Mouse (Mus musculus): ENCODE results near the gene Apol9b. TPM values are rescaled to one million over a fixed set of nuclear protein-coding genes. Genes with fewer than 3 reads are reported as not detected.
A peak's percentile ranks its signal among the peaks of the same experiment; 100 is the strongest.

Gene Apol9b
- polyA plus RNA-seq, 1 experiment from 2014 or later = 2.3 TPM

DNA sequence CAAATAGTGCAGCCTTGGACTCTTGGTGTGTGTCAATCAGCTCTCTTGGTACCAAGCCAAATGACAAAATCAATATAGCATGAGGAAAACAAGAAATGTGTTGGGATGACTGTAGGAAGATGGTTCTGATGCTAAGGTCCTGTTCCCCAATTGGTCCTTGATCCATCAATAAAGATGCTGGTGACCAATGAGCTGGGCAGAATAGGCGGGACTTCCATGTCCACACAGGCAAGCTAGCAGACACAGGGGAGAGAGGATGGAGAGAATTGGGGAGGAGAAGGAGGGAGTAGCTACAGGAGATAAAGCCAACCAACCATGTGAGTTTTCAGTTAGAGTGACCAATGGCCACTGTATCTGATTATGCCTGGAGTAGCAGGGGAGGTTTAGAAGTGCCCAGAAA, 17.5 kb downstream of the Apol9b start:
- no peak for DNase-seq (ENCODE audit: low spot score)

DNA sequence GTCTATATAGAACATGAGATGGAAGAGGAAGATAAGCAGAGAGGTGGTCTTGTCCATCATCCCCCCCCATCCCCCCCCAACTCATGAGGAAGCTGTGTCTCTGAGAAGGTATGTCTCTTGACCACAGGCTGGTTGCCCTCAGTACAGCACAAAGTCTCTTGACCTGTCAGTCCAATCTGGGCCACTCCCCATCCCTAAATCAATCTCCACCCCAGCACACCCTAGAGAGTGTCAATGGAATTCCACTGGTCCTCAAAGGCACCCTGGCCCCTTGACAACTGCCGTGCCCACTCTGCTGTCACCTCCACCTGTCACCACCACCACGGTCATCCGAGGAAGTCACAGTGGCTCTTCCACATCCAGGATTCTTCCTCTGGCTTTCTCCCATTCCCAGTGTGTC, 19.6 kb downstream of the Apol9b start:
- DNase-seq (ENCODE audit: low spot score) = no peak

DNA sequence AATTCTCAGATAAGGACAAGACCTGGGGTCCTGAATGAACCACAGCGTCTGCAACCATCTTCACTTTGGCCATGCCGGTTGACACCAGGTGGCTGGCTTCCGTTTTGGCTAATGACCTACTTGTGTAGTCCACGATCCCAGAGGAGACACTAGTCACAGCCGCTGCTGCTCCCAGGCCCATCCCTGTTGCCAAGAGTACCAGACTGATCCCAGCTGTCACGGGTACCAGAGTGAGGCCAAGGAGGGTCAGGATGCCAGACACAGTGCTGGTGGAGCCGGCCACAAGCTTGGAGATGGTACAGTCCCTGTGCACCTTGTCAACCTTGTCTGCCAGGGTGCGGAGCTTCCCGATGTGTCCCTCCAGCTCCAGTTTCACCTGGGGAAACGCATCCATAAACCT, 20.9 kb downstream of the Apol9b start:
- DNase-seq (ENCODE audit: low spot score) = no peak

DNA sequence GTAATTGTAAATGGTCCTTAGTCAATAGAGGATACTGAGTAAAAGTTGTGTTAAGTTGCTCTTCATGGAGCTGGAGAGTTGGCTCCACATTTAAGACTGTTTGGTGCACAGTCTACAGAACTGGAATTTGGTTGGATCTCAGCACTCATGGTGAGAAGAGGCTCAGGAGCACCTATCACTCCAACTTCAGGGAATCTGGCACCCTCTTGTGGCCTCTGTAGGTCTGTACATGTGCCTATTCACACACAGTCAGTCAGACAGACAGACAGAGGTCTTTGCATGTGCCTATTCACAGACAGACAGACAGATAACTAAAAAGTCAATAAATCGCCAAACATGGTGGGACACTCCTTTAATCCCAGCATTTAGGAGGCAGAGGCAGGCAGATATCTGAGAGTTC, 21.6 kb downstream of the Apol9b start:
- DNase-seq (ENCODE audit: low spot score) = peak; percentile 59

DNA sequence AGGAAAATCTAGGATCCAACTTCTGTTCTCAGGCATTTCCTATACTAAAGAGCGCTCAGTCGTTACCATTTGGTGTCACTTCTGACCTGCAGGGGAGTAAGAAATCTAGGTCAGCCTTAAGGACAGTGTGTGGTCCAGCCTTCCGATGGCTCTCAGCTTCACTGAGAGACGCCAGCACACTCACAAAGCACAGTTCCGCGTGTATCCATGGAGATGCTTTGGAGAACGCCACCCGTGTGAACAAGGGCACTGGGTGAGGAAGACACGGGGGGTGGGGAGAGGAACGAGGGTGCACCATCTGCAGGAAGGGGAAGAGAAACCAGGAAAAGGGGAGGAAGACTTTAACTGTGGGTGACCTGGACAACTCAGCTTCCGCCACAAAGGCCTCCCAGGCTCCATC, 23.6 kb downstream of the Apol9b start:
- DNase-seq (ENCODE audit: low spot score) = no peak

DNA sequence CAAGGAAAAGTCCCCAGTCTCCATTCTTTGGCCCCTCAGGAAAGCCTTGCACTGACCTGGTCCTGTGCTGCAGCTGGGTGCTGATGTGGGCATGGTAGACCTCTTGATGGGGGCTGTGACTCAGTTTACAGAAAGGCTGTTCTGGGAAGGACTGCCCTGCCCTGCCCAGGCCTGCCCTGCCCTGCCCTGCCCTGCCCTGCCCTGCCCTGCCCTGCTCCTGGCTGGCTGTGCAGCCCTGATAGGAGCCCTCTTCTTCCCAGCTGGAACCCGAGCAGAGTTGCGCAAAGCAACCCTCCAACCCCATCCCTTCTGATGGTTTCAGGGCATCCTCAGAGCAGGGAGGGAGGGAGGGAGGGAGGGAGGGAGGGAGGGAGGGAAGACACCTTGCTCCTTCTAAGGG, 26.3 kb downstream of the Apol9b start:
- no peak for DNase-seq (ENCODE audit: low spot score)

DNA sequence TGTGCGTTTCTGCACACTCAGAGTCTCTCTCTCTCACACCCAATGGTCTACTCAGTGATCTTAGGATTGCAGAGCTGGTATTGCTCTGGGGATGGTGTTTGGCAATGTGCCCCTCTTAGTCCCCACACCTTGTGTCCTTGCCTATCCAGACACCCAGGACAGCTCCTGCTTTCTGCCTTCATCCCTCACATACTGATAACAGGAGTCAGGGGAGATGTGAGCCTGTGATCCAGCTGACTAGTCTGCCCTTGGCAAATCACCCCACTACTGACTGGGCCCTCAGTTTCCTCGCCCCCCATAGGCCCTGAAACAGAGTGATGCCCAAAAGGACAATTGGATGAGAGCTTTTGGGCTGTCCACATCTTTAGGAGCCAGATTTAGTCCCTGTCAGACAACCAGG, 27.2 kb downstream of the Apol9b start:
- no peak for DNase-seq (ENCODE audit: low spot score)

DNA sequence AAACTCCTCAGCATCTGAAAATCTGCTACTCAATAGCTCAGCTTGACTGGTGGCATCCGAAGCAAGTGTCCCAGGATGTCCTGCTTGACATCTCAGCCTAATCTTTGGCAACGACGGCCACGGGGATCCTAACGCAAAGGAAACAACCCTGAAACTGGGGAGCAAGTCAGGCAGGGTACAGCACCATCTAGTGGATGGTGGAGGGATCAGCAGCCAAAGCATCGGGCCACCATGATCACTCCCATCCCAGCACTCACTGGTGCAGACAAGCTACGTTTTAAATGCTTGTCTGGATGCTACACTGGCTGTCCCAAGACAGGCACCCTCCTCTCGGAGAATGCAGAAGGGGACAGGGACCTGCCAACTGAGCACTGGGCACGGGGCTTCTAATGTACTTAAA, 28.0 kb downstream of the Apol9b start, which contains the start of gene Apol8:
Apol8 (minus strand) TSS at position 156 of the 400 bp plus-strand sequence.
- peak; percentile 75 for DNase-seq (ENCODE audit: low spot score)

DNA sequence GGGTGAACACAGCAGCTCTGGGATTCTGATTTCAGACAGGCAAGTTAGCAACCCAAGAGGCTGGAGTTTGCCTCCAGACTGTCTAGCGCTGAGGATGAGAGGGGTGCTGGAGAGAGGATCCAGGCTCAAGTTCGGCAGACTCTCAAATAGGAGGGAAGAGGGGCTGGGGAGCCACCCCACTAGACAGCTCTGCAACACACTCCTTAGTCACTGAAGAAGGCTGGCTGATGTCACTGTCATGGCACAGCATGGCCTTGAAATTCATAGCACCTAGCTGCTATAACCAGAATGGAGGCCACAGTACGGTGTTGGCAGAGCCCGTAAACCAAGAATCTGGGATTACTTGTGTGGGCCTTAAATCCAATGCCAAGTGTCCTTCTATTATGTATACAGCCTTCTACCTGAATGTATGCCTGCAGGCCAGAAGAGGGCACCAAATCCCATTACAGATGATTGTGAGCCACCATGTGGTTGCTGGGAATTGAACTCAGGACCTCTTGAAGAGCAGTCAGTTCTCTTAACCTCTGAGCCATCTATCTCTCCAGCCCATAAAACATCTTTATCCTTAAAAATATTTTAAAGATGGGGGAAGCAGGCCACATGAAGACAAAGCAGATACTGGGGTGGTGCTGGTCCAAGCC, 28.9 kb downstream of the Apol9b start:
- DNase-seq (ENCODE audit: low spot score) = no peak

DNA sequence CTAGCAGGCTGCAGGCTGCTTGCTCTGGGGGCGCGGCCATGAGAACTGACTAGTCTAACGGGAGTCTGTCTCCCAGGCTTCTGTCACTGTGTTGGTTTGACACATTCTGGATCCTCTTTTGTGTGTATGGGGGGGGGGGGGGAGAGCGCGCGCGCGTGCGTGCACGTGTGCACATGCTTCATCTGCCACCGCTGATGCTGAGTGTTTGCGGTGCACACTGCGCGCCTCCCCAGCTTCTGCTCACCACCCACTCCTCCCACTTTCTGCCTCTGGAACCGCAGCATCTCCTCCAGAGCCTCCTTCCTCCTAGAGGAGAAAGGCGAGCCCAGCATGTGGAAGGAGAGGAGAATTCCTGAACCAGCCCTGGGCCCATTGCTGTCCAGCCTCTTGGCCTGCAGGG, 31.2 kb downstream of the Apol9b start:
- DNase-seq (ENCODE audit: low spot score) = no peak

DNA sequence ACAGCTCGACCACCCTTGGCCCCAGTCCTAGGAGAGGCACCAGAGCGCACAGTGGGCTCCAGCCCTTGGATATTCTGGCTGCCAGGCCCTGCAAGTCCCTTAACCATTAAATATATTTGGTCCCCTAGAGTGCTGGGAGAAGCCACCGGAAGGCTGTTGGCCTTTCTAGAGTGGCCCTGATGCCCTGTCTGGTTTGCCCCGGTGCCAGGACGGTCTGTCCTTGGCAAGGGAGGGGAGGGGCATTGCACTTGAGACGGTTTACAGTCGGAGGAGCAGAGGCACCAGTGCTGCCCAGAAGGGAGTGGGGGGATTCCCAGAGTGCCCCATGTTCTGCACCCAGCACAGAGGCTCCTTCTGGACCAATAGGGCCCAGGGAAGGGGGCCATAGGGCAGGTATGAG, 32.2 kb downstream of the Apol9b start:
- no peak for DNase-seq (ENCODE audit: low spot score)

DNA sequence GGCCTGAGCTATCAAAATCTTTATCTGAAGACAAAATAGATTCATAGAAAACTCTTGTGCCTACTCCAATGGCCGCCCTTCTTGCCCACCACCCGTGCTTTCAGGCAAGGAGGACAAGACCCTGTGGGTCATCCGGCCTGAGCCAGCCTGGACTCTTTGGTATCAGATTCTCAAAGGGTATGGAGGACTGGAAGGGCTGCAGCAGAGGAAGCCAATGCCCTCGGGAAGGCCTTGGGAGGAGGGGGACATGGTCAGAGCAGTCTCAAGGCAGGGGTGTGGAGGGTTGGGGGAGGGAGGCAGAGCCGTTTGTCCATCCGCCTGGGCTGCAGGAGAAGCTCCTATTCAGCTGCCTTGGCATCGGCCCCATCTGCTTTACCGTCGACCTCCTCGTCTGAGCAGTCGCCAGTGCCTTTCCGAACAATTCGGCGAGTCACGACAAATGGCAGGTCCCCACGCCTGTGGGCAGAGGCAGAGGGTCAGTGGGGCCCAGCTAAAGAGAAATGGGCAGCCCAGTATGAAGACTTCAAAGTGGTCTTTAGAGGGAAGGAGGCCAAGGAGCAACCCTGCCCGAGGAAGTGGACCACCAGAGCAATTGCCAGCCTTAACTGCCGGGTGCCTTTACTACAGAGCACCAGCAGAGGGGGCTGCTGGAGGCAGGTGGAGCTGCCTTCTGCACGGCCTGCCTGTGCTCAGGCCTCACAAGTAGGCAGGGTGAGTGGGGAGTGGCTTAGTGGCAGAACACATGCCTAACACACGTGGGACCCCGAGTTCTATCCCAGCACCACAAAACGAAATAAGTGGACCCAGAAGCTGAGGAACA, 32.9 kb downstream of the Apol9b start:
- DNase-seq (ENCODE audit: low spot score) = peak; percentile 70

DNA sequence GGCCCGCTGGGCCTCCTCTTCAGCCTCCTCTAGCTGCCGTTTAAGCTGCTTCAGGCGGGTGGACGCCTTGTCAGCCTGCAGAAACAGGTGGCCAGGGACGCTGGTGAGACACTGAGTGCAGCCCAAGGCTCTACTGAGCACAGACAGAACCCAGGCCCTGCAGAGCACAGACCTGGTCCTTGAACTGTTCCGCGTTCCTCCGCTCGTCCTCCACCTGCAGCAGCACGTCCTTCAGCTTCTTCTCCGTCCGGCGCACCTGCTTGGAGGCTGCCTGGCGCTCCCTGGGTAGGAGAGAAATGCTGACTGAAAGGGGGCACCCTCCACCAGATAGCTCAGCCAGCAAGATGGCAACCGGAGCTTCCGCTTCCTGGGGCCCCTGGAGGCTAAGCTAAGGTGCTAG, 34.2 kb downstream of the Apol9b start:
- DNase-seq (ENCODE audit: low spot score) = no peak

DNA sequence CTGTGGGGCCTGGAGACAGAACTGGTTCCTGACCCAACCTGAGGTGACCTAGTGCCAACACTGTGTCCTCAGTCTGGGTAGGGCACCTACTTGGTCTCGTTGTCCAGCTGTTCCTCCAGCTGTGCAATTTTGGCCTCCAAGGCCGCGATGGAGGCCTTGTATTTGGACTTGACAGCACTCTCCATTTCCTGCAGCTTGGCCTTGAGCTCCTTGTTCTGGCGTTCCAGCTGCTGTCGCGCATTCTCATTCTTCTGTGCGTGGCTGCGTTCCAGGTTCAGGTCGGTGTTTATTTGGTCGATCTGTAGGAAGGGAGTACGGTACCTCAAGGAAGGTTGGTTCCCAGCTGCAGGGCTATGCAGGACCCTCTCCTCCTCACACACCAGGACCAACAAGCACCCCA, 34.9 kb downstream of the Apol9b start:
- no peak for DNase-seq (ENCODE audit: low spot score)

DNA sequence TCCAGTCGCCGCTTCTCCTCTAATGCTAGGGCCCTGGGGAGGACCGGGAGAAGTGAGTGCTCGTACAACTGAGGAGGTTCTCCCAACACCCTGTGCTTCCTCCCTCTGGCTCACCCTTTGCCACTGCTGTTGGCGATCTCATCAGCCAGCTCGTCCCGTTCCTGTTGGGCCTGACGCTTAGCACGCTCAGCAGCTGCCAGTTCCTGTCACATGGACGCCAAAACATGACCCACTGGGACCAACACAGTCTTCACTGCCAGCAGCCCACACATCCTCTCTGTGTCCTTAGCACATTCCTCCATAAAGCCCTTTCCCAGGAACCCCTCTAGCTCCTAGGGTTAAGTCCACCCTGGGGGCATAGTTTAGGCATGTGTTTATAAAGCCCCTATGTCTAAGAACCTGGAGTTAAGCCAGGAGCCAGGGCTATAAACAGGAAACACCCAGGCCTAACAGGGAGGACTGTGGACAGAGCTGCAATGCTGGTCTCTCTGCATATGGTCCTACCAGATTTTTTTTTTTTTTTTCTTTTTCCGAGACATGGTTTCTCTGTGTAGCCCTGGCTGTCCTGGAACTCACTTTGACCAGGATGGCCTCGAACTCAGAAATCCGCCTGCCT, 35.7 kb downstream of the Apol9b start:
- no peak for DNase-seq (ENCODE audit: low spot score)

DNA sequence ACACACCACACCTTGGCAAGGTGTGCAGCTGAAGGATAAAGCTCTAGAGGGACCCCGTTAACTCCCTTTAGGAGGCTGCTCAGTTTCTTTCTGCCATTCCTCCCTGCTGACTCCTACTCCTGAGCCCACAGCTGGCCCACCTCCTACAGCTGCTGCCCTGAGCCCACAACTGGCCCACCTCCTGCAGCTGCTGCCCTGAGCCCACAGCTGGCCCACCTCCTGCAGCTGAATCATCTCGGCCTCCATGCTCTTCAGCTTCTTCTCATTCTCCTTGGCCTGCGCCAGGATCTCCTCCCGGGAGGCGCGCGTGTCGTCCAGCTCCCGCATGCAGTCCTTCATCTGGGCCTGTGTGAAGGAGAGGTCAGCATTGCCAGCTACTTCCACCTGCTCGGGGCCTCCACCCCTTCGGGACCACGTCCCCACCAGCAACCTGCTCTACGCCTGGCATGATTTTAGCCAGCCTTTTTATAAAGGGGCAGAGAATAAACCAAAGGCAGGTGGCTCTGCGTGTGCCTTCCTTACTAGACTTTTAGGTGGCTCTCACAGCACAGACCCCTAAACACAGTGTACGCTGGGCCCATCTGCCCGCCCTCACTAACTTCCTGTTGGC, 36.8 kb downstream of the Apol9b start:
- DNase-seq (ENCODE audit: low spot score) = no peak

DNA sequence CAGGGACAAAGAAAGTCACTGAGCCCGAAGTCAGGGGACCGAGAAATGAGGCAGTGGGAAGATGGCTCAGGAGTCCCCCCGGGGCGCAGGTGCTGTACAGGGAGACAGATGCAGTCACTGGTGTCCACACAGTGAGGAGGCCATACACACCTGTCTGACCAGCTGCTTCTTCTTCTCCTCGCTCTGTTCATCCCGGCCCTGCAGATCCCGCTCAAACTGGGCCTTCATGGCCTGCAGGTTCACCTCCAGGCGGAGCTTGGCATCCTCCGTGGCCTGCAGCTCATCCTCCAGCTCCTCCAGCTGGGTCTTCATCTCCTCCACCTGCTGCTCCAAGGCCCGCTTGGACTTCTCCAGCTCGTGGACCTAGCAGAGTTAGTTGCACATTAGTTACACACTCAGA, 38.1 kb downstream of the Apol9b start:
- DNase-seq (ENCODE audit: low spot score) = no peak

DNA sequence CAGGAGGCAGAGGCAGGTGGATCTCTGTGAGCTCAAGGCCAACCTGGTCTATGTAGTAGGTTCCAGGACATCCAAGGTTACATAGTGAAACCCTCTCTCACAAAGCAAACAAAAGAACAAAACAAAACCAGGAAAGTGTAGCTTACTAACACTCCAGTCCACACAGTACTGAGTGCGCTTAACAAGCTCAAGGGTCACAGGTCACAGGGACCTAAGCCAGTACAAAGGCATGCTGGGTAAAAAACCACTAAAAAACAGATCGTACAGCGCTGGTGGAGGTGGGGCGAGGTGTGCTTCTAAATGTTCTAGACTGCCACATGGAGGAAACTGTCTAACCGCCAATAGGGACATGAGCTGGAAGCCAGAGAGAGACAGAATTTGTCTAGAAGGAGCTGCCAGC, 41.5 kb downstream of the Apol9b start:
- no peak for DNase-seq (ENCODE audit: low spot score)

DNA sequence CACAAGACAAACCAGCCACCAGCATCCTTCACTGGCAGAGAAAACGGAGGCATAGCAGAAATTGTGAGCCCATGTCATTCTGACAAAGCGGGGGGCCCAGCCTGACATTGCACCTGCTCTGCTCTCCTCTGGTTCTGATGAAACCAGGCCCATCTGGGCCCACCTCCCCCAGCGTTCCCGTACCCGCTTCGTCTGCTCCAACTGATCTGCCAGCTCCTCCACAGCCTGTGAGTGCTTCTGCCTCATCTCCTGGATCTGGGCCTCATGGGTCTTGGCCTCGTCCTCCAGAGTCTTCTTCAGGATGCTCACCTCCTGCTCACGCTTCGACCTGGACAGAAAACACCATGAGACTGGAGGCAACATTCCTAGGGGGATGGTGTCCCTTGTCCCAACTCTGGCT, 42.1 kb downstream of the Apol9b start:
- no peak for DNase-seq (ENCODE audit: low spot score)

DNA sequence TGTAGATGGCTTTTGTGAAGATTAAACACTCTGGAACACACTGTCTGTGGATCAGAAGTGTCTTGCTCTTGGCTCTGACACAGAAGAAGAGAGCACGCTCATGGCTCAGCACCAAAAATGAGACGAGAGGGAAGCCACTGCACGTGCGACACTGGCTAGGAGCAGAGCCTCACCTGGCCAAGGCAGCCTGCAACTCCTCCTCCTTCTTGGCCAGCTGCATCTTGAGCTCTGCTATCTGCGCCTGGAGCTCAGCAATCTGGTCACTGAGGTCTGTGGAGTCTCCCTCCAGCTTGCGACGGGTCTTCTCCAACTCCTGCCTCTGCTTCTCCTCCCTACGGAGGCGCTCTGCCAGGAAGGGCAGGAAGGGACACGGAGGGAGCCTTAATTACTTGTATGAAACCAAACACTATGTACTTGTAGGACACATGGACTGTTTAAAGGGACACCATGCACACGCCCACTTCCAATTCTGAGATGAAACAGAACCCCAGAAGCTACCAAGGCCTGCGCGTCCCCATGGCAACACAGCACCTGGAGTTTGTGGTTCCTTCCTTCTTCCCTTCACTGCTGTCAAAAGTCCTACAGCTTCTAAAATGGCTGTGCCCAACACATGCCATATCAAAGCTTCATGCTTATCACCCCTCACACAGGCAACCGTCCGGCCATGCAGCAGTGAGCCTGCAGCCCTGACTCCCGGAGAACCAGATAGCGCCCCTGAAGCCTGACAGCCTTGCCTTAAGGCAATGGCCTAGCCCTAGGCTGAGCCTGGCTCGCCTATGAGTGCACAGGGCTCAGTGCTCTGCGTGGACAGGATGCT, 44.5 kb downstream of the Apol9b start:
- DNase-seq (ENCODE audit: low spot score) = no peak

DNA sequence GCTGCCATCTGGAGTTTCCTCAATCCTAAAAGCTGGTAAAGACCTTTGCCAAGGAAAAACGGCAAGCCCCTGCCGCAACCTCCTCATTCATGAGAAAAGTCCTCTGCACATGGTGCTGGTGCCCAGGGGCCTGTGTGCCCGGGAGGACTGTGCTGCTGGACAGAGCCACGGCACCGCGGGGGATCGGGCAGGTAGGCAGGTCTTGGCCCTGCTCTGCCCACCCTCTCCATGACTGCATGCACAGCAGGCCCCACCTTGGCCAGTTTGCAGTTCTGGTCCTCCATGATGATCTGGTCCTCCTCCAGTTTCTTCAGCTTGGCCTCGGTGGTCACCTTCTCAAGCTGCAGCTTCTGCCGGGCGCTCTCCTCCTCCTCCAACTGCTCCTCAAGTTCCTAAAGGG, 45.5 kb downstream of the Apol9b start:
- DNase-seq (ENCODE audit: low spot score) = no peak
